Mouse (Mus musculus): ENCODE results near the gene Tox3. TPM values are rescaled to one million over a fixed set of nuclear protein-coding genes. Genes with fewer than 3 reads are reported as not detected.

Tox3 gene
- polyA plus RNA-seq (2015; fragmentation: Nextera tagmentation; extraction: Ambion mirVana) = 5.4 and 7.2 TPM in 2 replicates

DNA sequence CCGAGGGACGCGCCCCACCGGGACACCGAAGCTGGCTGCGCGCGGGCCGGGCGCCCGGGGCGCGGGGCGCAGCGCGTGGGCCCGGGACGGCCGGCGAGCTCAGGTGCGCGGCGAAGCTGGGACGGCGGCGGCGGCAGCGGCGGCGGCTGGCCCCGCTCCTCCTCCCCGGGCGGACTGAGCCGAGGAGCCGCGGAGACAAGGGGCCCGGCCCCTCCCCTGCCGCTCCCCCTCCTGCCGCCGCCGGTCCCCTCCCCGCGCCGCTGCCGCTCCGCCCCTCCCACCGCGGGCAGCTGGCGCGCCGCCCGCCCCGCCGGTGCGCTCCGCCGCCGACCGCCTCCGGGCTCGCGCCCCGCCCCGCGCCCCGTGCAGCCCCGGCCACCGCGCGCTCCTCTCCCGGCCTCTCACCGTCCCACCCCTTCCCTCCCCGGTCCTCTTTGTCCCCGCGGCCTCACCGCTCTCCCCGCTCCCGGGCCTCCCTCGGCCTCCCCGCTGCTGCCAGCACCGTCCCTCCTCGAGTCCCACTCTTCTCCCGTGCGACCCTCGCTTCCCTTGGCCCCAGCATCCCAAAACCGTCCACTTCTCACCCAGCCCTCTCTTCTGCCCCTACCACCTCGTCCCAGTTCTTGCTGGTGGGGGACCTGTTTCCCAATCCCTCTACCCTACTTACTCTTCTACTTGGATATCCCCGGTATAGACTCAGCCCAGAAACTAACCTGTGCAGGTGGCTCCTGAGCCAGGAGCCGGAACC is at the start of gene Tox3:
Gene Tox3 (minus strand): TSS at position 166 of the 748 bp plus-strand sequence.
- DNase-seq (ENCODE audit: low spot score) (peak; percentile 79), ATAC-seq (ENCODE audit: low FRiP score, low TSS enrichment) (peak; percentile 65)
- H3K27ac ChIP-seq (replicated peaks) = peak within 1 kb of the TSS; percentile 88
- no peaks in the 10 kb centered on the region for H3K9me3 ChIP-seq (ENCODE audit: control insufficient read depth, low read length)
- no peaks in the 10 kb centered on the region for H3K27me3 ChIP-seq (ENCODE audit: control insufficient read depth, insufficient read depth, low read length)
- H3K4me3 ChIP-seq (ENCODE audit: low read depth, low read length) = peak within 1 kb of the TSS; percentile 76
- TF ChIP-seq CTCF (IDR thresholded peaks at IDR 0.05; ENCODE audit: low read depth) (no peak), EP300 (optimal IDR thresholded peaks at IDR 0.05) (no peak)
- peak within 1 kb of the TSS; percentile 75 for H3K9ac ChIP-seq (ENCODE audit: low read length)
- no peaks in the 10 kb centered on the region for H3K36me3 ChIP-seq (ENCODE audit: control insufficient read depth, insufficient read depth, low read length)
- H3K4me1 ChIP-seq (replicated peaks; ENCODE audit: control insufficient read depth, insufficient read depth) = no peaks in the 10 kb centered on the region; the same call in 1 of the 2 replicates
- H3K4me2 ChIP-seq (replicated peaks; ENCODE audit: low read depth) = peak within 1 kb of the TSS; percentile 91
- WGBS = 6% methylated on average over 16 of the region's 89 CpGs

DNA sequence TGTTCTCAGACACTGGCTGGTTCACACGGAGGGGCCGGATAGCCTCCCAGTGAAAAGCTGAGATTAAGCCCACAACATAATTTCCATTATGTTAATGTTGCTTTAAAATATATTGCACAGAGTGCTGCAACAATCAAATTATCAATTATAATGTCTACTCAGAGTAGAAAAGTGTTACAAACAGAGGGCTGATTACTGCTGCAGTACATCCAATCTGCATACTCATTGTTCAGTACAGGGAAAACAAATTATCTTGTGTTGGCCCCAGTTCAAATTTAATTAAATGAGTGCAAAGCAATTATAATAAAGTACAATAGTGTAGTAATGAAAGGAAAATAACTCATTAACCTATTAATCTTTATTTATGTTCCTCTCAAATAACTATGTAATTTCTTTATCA is 44.5 kb upstream of the Tox3 start:
- Histone ChIP-seq H3K9ac (ENCODE audit: low read length) (no peak overlapping the region), H3K4me3 (ENCODE audit: low read depth, low read length) (no peak overlapping the region), H3K9me3 (ENCODE audit: control insufficient read depth, low read length) (no peaks in the 10 kb centered on the region), H3K4me2 (replicated peaks; ENCODE audit: low read depth) (no peak overlapping the region), H3K27me3 (ENCODE audit: control insufficient read depth, insufficient read depth, low read length) (no peaks in the 10 kb centered on the region), H3K4me1 (replicated peaks; ENCODE audit: control insufficient read depth, insufficient read depth) (no peaks in the 10 kb centered on the region), H3K27ac (replicated peaks) (no peak overlapping the region), H3K36me3 (ENCODE audit: control insufficient read depth, insufficient read depth, low read length) (no peaks in the 10 kb centered on the region)
- 85% methylated on average over 2 of the region's 2 CpGs for WGBS
- TF ChIP-seq CTCF (IDR thresholded peaks at IDR 0.05; ENCODE audit: low read depth) = no peak
- no peak for TF ChIP-seq EP300 (optimal IDR thresholded peaks at IDR 0.05)
- DNase-seq (ENCODE audit: low spot score) = no peak
- no peak for ATAC-seq (ENCODE audit: low FRiP score, low TSS enrichment)

DNA sequence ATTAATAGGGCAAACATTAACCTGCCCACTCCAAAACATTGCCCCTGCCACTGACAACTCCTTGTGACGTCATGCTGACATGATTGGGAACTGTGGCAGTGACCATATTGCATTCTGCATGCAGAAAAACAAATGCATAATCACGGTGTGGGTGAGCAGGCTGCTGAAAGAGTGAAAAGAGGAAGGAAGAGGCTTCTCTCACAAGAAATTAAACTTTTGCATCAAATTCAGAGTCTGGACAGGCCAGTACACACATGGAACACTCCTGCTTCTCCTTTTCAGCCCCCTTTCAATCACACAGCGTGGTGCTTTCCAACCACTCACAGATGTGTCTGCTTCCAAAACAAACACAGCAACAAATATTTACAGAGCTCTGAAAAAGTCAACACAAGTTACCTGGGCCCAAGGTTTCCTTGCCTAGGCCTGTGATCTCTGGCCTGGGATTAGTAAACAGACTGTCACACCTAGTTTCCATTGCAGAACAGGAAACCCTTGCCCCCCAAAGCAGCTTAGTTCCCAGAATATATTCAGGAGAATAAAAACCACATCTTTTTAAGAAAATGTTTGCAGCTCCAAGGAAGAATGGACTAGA is 43.4 kb upstream of the Tox3 start:
- H3K4me3 ChIP-seq (ENCODE audit: low read depth, low read length) = no peak overlapping the region
- H3K36me3 ChIP-seq (ENCODE audit: control insufficient read depth, insufficient read depth, low read length) = no peaks in the 10 kb centered on the region
- no peak overlapping the region for H3K27ac ChIP-seq (replicated peaks)
- 50% methylated on average over 3 of the region's 3 CpGs for WGBS
- H3K4me1 ChIP-seq (replicated peaks; ENCODE audit: control insufficient read depth, insufficient read depth) = no peaks in the 10 kb centered on the region
- TF ChIP-seq EP300 (optimal IDR thresholded peaks at IDR 0.05) = no peak
- TF ChIP-seq CTCF (IDR thresholded peaks at IDR 0.05; ENCODE audit: low read depth) = no peak
- H3K27me3 ChIP-seq (ENCODE audit: control insufficient read depth, insufficient read depth, low read length) = no peaks in the 10 kb centered on the region
- no peak overlapping the region for H3K4me2 ChIP-seq (replicated peaks; ENCODE audit: low read depth)
- ATAC-seq (ENCODE audit: low FRiP score, low TSS enrichment) = peak; percentile 74
- no peaks in the 10 kb centered on the region for H3K9me3 ChIP-seq (ENCODE audit: control insufficient read depth, low read length)
- DNase-seq (ENCODE audit: low spot score) = peak; percentile 21
- H3K9ac ChIP-seq (ENCODE audit: low read length) = no peak overlapping the region

DNA sequence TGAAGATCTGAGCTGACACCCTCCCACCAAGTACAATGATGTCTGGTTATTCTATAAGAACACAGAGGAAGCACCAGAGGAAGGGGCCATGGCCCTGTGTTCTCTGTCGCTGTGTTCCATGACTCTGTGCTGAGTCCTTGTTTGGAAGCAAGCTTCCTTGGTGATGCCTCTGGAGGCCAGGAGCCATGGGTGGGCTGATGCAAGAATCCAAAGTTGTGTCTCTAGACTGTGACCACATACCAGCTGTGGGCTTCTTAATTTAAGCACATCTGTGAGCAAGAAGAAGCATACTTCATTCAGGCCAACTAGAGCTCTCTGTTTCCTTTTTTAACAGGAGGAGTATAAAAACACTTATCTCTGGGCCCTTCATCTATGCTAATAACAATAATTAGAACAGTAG is 42.7 kb upstream of the Tox3 start:
- Histone ChIP-seq H3K9ac (ENCODE audit: low read length) (no peak overlapping the region), H3K27me3 (ENCODE audit: control insufficient read depth, insufficient read depth, low read length) (no peaks in the 10 kb centered on the region), H3K27ac (replicated peaks) (no peak overlapping the region), H3K4me1 (replicated peaks; ENCODE audit: control insufficient read depth, insufficient read depth) (no peaks in the 10 kb centered on the region), H3K4me2 (replicated peaks; ENCODE audit: low read depth) (no peak overlapping the region), H3K36me3 (ENCODE audit: control insufficient read depth, insufficient read depth, low read length) (no peaks in the 10 kb centered on the region), H3K4me3 (ENCODE audit: low read depth, low read length) (no peak overlapping the region), H3K9me3 (ENCODE audit: control insufficient read depth, low read length) (no peaks in the 10 kb centered on the region)
- WGBS = 87% methylated on average over 1 of the region's 1 CpGs
- DNase-seq (ENCODE audit: low spot score) (no peak), ATAC-seq (ENCODE audit: low FRiP score, low TSS enrichment) (no peak)
- TF ChIP-seq CTCF (IDR thresholded peaks at IDR 0.05; ENCODE audit: low read depth) = no peak
- no peak for TF ChIP-seq EP300 (optimal IDR thresholded peaks at IDR 0.05)

DNA sequence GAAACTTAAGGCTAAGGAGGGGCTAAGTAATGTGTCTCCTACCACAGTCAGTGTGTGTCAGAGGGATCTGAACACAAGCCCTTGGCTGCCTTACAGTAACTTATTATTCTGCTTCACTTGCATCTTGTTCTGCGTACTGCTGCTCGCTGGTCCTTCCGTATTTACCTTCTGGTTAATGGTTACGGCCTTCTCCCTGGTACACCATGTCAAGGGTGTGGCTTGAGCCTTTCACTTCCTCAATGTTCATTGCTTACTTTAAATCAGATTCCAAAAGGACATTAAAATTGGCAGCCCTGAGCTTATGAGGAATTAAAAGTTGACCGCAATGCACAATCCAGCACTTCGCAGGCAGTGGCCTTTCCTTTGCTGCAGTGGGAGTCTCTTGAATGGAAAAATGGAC is 30.9 kb upstream of the Tox3 start:
- Histone ChIP-seq H3K9me3 (ENCODE audit: control insufficient read depth, low read length) (no peaks in the 10 kb centered on the region), H3K27ac (replicated peaks) (0 out of 2 replicates have a peak overlapping the region, but pooled peaks have one; percentile 14), H3K27me3 (ENCODE audit: control insufficient read depth, insufficient read depth, low read length) (no peaks in the 10 kb centered on the region), H3K9ac (ENCODE audit: low read length) (no peak overlapping the region), H3K36me3 (ENCODE audit: control insufficient read depth, insufficient read depth, low read length) (no peaks in the 10 kb centered on the region), H3K4me3 (ENCODE audit: low read depth, low read length) (no peak overlapping the region), H3K4me2 (replicated peaks; ENCODE audit: low read depth) (no peak overlapping the region), H3K4me1 (replicated peaks; ENCODE audit: control insufficient read depth, insufficient read depth) (no peaks in the 10 kb centered on the region)
- ATAC-seq (ENCODE audit: low FRiP score, low TSS enrichment) (peak; percentile 94), DNase-seq (ENCODE audit: low spot score) (peak; percentile 66)
- TF ChIP-seq EP300 (optimal IDR thresholded peaks at IDR 0.05) (no peak), CTCF (IDR thresholded peaks at IDR 0.05; ENCODE audit: low read depth) (no peak)
- WGBS = 65% methylated on average over 6 of the region's 6 CpGs

DNA sequence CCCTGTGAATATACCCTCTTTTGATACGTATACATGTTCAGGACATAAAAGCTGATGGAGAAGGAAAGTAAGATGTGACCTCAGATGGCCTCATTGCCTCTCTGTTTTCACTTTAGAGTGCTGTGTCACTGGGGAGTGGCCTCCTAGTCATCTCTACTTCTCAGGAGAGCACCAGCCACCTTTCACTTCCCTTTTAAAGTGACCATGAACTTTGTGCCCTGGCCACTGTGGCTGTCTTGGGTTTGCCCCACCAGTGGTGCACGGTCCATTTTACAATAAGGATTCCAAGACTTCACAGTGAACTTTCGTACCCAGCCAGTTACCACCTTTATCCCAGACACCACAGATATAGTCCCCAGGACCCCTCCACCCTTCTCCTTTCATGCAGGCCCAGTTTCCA is 29.9 kb upstream of the Tox3 start:
- no peak for DNase-seq (ENCODE audit: low spot score)
- Histone ChIP-seq H3K9ac (ENCODE audit: low read length) (no peak overlapping the region), H3K4me1 (replicated peaks; ENCODE audit: control insufficient read depth, insufficient read depth) (no peaks in the 10 kb centered on the region), H3K36me3 (ENCODE audit: control insufficient read depth, insufficient read depth, low read length) (no peaks in the 10 kb centered on the region), H3K4me2 (replicated peaks; ENCODE audit: low read depth) (no peak overlapping the region), H3K27me3 (ENCODE audit: control insufficient read depth, insufficient read depth, low read length) (no peaks in the 10 kb centered on the region), H3K4me3 (ENCODE audit: low read depth, low read length) (no peak overlapping the region), H3K27ac (replicated peaks) (no peak overlapping the region), H3K9me3 (ENCODE audit: control insufficient read depth, low read length) (no peaks in the 10 kb centered on the region)
- no peak for TF ChIP-seq CTCF (IDR thresholded peaks at IDR 0.05; ENCODE audit: low read depth)
- no peak for TF ChIP-seq EP300 (optimal IDR thresholded peaks at IDR 0.05)
- ATAC-seq (ENCODE audit: low FRiP score, low TSS enrichment) = peak; percentile 67
- 83% methylated on average over 3 of the region's 3 CpGs for WGBS
